Mouse (Mus musculus) left cerebral cortex, postnatal 14 days (tissue): Measurements from ENCODE around the gene Bnipl. TPM values are rescaled to one million over a fixed set of nuclear protein-coding genes. Genes with fewer than 3 reads are reported as not detected.
"Not testable (repeated sequence)": the region's sequence is repeated elsewhere in the genome, so short reads cannot be mapped to it uniquely, and the experiment has no call there.

Source experiments
- DNase-seq, 2 experiments: peaks; one replicate each; pipeline ENCODE4 v3.0.0; 2021 to 2022; ENCODE audit warnings: low spot score in 2 of 2, mixed read lengths in 1 of 2
- intact Hi-C: fragments of 180-260 bp; cut with DNase I; formaldehyde crosslinking; loops from one replicate; pipeline ENCODE4 v1.15.1; 2025
- total RNA-seq, 2 experiments: library from RNA; stranded (reverse); gene quantifications; 2 replicates each; pipeline ENCODE4 v1.2.3; 2021

Bnipl gene
- total RNA-seq, 2 experiments from 2014 or later = 0.33 TPM; not detected in 1

- intact Hi-C loops = loop anchor here (5.0 kb wide), 2 partner anchors 40 to 55 kb away; partner anchors contain the start of genes Mindy1 and Prune1
- peak in 1 of 2 experiments; percentile 53 for DNase-seq
Observed at GRCm38 (mm10) chr3:95227214-95227613, 23.8 kb downstream of the Bnipl start.

GRCm38 (mm10) chr3:95224295-95224694 is 26.7 kb downstream of the Bnipl start:
- DNase-seq = no peak
- intact Hi-C loops = no loop called here

GRCm38 (mm10) chr3:95223041-95223440 is 28.0 kb downstream of the Bnipl start:
- intact Hi-C loops = no loop called here
- DNase-seq = no peak

GRCm38 (mm10) chr3:95218466-95219137 is 32.4 kb downstream of the Bnipl start:
- intact Hi-C loops = loop anchor here (5.0 kb wide), 1 partner anchor 56 kb away; the partner anchor contains the start of gene Sema6c
- no peak for DNase-seq

GRCm38 (mm10) chr3:95217255-95218134 is 33.5 kb downstream of the Bnipl start, which contains the start of gene Gabpb2:
Gene Gabpb2, minus strand, starts transcription at chr3:95217916.
- intact Hi-C loops = loop anchor here (2.0 to 5.0 kb wide), 2 partner anchors 55 to 75 kb away; partner anchors contain the start of genes Sema6c and Tnfaip8l2
- peak; percentile 87 to 92 for DNase-seq

GRCm38 (mm10) chr3:95216655-95217254 is 34.2 kb downstream of the Bnipl start:
- intact Hi-C loops = loop anchor here (2.0 to 5.0 kb wide), 2 partner anchors 54 to 74 kb away; partner anchors contain the start of genes Sema6c and Tnfaip8l2
- DNase-seq = no peak

GRCm38 (mm10) chr3:95213609-95213975 is 37.4 kb downstream of the Bnipl start:
- intact Hi-C loops = no loop called here
- DNase-seq = no peak

- DNase-seq, intact Hi-C loops: not testable (repeated sequence)
Observed at GRCm38 (mm10) chr3:95212889-95213608, 37.9 kb downstream of the Bnipl start.

GRCm38 (mm10) chr3:95210585-95210984 is 40.4 kb downstream of the Bnipl start:
- no peak for DNase-seq
- intact Hi-C loops = no loop called here

GRCm38 (mm10) chr3:95208286-95208685 is 42.7 kb downstream of the Bnipl start:
- intact Hi-C loops = no loop called here

GRCm38 (mm10) chr3:95203880-95204279 is 47.1 kb downstream of the Bnipl start:
- intact Hi-C loops = no loop called here
- DNase-seq = peak; percentile 50 to 57

More at GRCm38 (mm10) chr3:95208286-95208685, 42.7 kb downstream of the Bnipl start:
- no peak for DNase-seq

- DNase-seq = peak in 1 of 2 experiments; percentile 25
- intact Hi-C loops = no loop called here
Observed at GRCm38 (mm10) chr3:95200562-95200961, 50.4 kb downstream of the Bnipl start.

GRCm38 (mm10) chr3:95200132-95200531 is 50.9 kb downstream of the Bnipl start:
- intact Hi-C loops = no loop called here
- DNase-seq = no peak

- DNase-seq = no peak
- intact Hi-C loops = no loop called here
Observed at GRCm38 (mm10) chr3:95199101-95199500, 51.9 kb downstream of the Bnipl start.

GRCm38 (mm10) chr3:95195772-95196171 is 55.2 kb downstream of the Bnipl start:
- DNase-seq = no peak
- intact Hi-C loops = no loop called here

- intact Hi-C loops = no loop called here
- no peak for DNase-seq
Observed at GRCm38 (mm10) chr3:95194721-95195135, 56.3 kb downstream of the Bnipl start.
